Mouse (Mus musculus) embryo, embryonic 10 days (tissue): Measurements from ENCODE around the gene Mmp1b.
"Not testable (repeated sequence)": the region's sequence is repeated elsewhere in the genome, so short reads cannot be mapped to it uniquely, and the experiment has no call there.

ENCODE experiments used
- DNase-seq: peaks from one replicate; pipeline ENCODE4 v3.0.0-alpha.2; 2015; ENCODE audit warnings: low spot score

Gene Mmp1b

GRCm38 (mm10) chr9:7387947-7388346 is at the start of gene Mmp1b:
Mmp1b (minus strand) TSS chr9:7388047.
- no peak for DNase-seq

GRCm38 (mm10) chr9:7396556-7396955 is 8.7 kb upstream of the Mmp1b start:
- DNase-seq: not testable (repeated sequence)

DNA sequence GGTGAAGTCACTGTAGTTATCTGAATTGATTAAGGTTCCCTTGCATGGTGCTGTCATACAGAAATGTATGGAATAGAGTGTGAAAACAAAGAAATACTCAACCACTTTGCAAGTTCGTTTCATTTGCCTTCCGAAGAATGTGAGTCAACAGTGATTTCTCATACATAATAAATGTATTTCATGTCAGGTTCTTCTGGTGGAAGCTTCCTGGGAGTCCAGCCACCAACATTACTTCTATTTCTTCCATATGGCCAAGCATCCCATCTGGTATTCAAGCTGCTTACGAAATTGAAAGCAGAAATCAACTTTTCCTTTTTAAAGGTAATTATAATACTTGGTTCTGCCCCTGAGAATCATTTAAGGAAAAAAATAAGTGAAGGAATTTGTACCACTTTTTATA is 33.3 kb downstream of the Mmp1b start:
- no peak for DNase-seq

GRCm38 (mm10) chr9:7345513-7345912 is 42.3 kb downstream of the Mmp1b start:
- DNase-seq: no peak

GRCm38 (mm10) chr9:7344107-7344506 is 43.7 kb downstream of the Mmp1b start, which contains the start of gene Mmp12:
Mmp12 (plus strand) TSS chr9:7344381.
- no peak for DNase-seq

GRCm38 (mm10) chr9:7336740-7337483 is 50.9 kb downstream of the Mmp1b start:
- no peak for DNase-seq

GRCm38 (mm10) chr9:7335766-7336680 is 51.8 kb downstream of the Mmp1b start:
- DNase-seq: no peak

DNA sequence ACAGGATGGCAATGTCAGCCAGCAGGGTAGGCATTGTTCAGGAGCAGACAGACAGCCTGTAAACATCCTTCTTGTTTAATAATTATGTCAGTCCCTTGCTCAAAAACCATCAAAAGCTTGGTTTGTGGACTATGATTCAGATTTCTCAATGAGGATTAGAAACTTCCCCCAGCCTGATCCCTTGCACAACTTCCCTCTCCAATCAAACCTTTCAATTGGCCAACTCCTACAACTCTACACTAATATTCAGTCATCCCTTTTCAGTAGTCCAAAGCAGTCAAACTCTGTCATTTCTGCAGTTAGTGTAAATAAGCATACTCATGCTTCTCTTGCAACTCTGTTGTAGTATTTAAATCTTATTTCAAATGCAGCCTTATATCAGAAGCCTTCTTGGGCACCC is 56.0 kb downstream of the Mmp1b start:
- no peak for DNase-seq
